Mouse (Mus musculus): ENCODE results near the gene Olfr890. TPM values are rescaled to one million over a fixed set of nuclear protein-coding genes. Genes with fewer than 3 reads are reported as not detected.

Olfr890 gene
- not detected for polyA plus RNA-seq (2015; fragmentation: Illumina TruSeq; extraction: RNeasy Lipid Tissue Mini Kit (QIAGEN cat#74804); ENCODE audit: low read depth, low replicate concordance)

GRCm38 (mm10) chr9:38142217-38142616 is at the start of gene Olfr890:
Gene Olfr890 (plus strand): TSS chr9:38142517.

GRCm38 (mm10) chr9:38107828-38108227 is 34.5 kb upstream of the Olfr890 start, which contains the start of gene Olfr888:
Gene Olfr888 (plus strand): TSS chr9:38108128.

GRCm38 (mm10) chr9:38114898-38115297 is 27.4 kb upstream of the Olfr890 start, which contains the start of gene Olfr889:
Gene Olfr889 (plus strand): TSS chr9:38115198.

GRCm38 (mm10) chr9:38180721-38181120 is 38.4 kb downstream of the Olfr890 start, which contains the start of gene Olfr891:
Gene Olfr891 (minus strand): TSS chr9:38180821.

Other genes starting within 250 kb of the Olfr890 start
- not detected for gene Olfr145, start 245.8 kb upstream of the Olfr890 start, polyA plus RNA-seq (2015; fragmentation: Illumina TruSeq; extraction: RNeasy Lipid Tissue Mini Kit (QIAGEN cat#74804); ENCODE audit: low read depth, low replicate concordance)
- not detected for gene Olfr878, start 224.7 kb upstream of the Olfr890 start, polyA plus RNA-seq (2015; fragmentation: Illumina TruSeq; extraction: RNeasy Lipid Tissue Mini Kit (QIAGEN cat#74804); ENCODE audit: low read depth, low replicate concordance)
- not detected for gene Olfr881, start 150.7 kb upstream of the Olfr890 start, polyA plus RNA-seq (2015; fragmentation: Illumina TruSeq; extraction: RNeasy Lipid Tissue Mini Kit (QIAGEN cat#74804); ENCODE audit: low read depth, low replicate concordance)
- gene Olfr883, start 116.7 kb upstream of the Olfr890 start, polyA plus RNA-seq (2015; fragmentation: Illumina TruSeq; extraction: RNeasy Lipid Tissue Mini Kit (QIAGEN cat#74804); ENCODE audit: low read depth, low replicate concordance), result not detected
- not detected for gene Olfr884, start 96.0 kb upstream of the Olfr890 start, polyA plus RNA-seq (2015; fragmentation: Illumina TruSeq; extraction: RNeasy Lipid Tissue Mini Kit (QIAGEN cat#74804); ENCODE audit: low read depth, low replicate concordance)
- gene Olfr885, start 81.2 kb upstream of the Olfr890 start, polyA plus RNA-seq (2015; fragmentation: Illumina TruSeq; extraction: RNeasy Lipid Tissue Mini Kit (QIAGEN cat#74804); ENCODE audit: low read depth, low replicate concordance), result not detected
- not detected for gene Olfr887, start 58.4 kb upstream of the Olfr890 start, polyA plus RNA-seq (2015; fragmentation: Illumina TruSeq; extraction: RNeasy Lipid Tissue Mini Kit (QIAGEN cat#74804); ENCODE audit: low read depth, low replicate concordance)
- gene Olfr888, start 34.4 kb upstream of the Olfr890 start, polyA plus RNA-seq (2015; fragmentation: Illumina TruSeq; extraction: RNeasy Lipid Tissue Mini Kit (QIAGEN cat#74804); ENCODE audit: low read depth, low replicate concordance), result not detected
- gene Olfr889, start 27.3 kb upstream of the Olfr890 start, polyA plus RNA-seq (2015; fragmentation: Illumina TruSeq; extraction: RNeasy Lipid Tissue Mini Kit (QIAGEN cat#74804); ENCODE audit: low read depth, low replicate concordance), result not detected
- gene Olfr891, start 38.3 kb downstream of the Olfr890 start, polyA plus RNA-seq (2015; fragmentation: Illumina TruSeq; extraction: RNeasy Lipid Tissue Mini Kit (QIAGEN cat#74804); ENCODE audit: low read depth, low replicate concordance), result not detected
- not detected for gene Olfr893, start 65.8 kb downstream of the Olfr890 start, polyA plus RNA-seq (2015; fragmentation: Illumina TruSeq; extraction: RNeasy Lipid Tissue Mini Kit (QIAGEN cat#74804); ENCODE audit: low read depth, low replicate concordance)
- not detected for gene Olfr894, start 75.5 kb downstream of the Olfr890 start, polyA plus RNA-seq (2015; fragmentation: Illumina TruSeq; extraction: RNeasy Lipid Tissue Mini Kit (QIAGEN cat#74804); ENCODE audit: low read depth, low replicate concordance)
- gene Olfr143, start 110.3 kb downstream of the Olfr890 start, polyA plus RNA-seq (2015; fragmentation: Illumina TruSeq; extraction: RNeasy Lipid Tissue Mini Kit (QIAGEN cat#74804); ENCODE audit: low read depth, low replicate concordance), result not detected
- not detected for gene Olfr895, start 125.3 kb downstream of the Olfr890 start, polyA plus RNA-seq (2015; fragmentation: Illumina TruSeq; extraction: RNeasy Lipid Tissue Mini Kit (QIAGEN cat#74804); ENCODE audit: low read depth, low replicate concordance)
- not detected for gene Olfr896-ps1, start 148.6 kb downstream of the Olfr890 start, polyA plus RNA-seq (2015; fragmentation: Illumina TruSeq; extraction: RNeasy Lipid Tissue Mini Kit (QIAGEN cat#74804); ENCODE audit: low read depth, low replicate concordance)
- gene Olfr25, start 186.5 kb downstream of the Olfr890 start, polyA plus RNA-seq (2015; fragmentation: Illumina TruSeq; extraction: RNeasy Lipid Tissue Mini Kit (QIAGEN cat#74804); ENCODE audit: low read depth, low replicate concordance), result not detected
- not detected for gene Olfr898, start 205.9 kb downstream of the Olfr890 start, polyA plus RNA-seq (2015; fragmentation: Illumina TruSeq; extraction: RNeasy Lipid Tissue Mini Kit (QIAGEN cat#74804); ENCODE audit: low read depth, low replicate concordance)
- gene Olfr250, start 224.4 kb downstream of the Olfr890 start, polyA plus RNA-seq (2015; fragmentation: Illumina TruSeq; extraction: RNeasy Lipid Tissue Mini Kit (QIAGEN cat#74804); ENCODE audit: low read depth, low replicate concordance), result not detected
- not detected for gene Olfr251, start 234.6 kb downstream of the Olfr890 start, polyA plus RNA-seq (2015; fragmentation: Illumina TruSeq; extraction: RNeasy Lipid Tissue Mini Kit (QIAGEN cat#74804); ENCODE audit: low read depth, low replicate concordance)

All from brain, adult 10 weeks (tissue).